Mouse (Mus musculus) liver, embryonic 15.5 days (tissue): Measurements from ENCODE around the gene 4930447C04Rik. TPM values are rescaled to one million over a fixed set of nuclear protein-coding genes. Genes with fewer than 3 reads are reported as not detected.

Experiments
- ATAC-seq: fragments of 200-750 bp; cut with Nextera tagmentation; 2 replicates; pipeline ENCODE4 v1.8.0; 2017; ENCODE audit warnings: moderate number of reproducible peaks, mild to moderate bottlenecking, moderate library complexity; ENCODE audit not compliant: insufficient read depth
- H3K27ac ChIP-seq: fragments of 300-500 bp; sonication (generic); replicated peaks from 2 replicates; pipeline ENCODE4 v1.5.1; 2015; ENCODE audit warnings: mild to moderate bottlenecking, inconsistent platforms
- H3K27me3 ChIP-seq: fragments of 300-500 bp; sonication (generic); 2 replicates; pipeline ENCODE4 v1.6.1; 2015; ENCODE audit warnings: mild to moderate bottlenecking, inconsistent platforms
- H3K36me3 ChIP-seq: fragments of 300-500 bp; sonication (generic); replicated peaks from 2 replicates; pipeline ENCODE4 v1.6.1; 2015; ENCODE audit warnings: moderate library complexity, mild to moderate bottlenecking, inconsistent platforms
- H3K4me1 ChIP-seq: fragments of 300-500 bp; sonication (generic); replicated peaks from 2 replicates; pipeline ENCODE4 v1.6.1; 2015; ENCODE audit warnings: inconsistent platforms
- H3K4me2 ChIP-seq: fragments of 300-500 bp; sonication (generic); 2 replicates; pipeline ENCODE4 v1.6.1; 2015; ENCODE audit warnings: moderate library complexity, mild to moderate bottlenecking, inconsistent platforms
- H3K4me3 ChIP-seq: fragments of 300-500 bp; sonication (generic); replicated peaks from 2 replicates; pipeline ENCODE4 v1.5.1; 2015; ENCODE audit warnings: mild to moderate bottlenecking, inconsistent platforms
- H3K9ac ChIP-seq: fragments of 300-500 bp; sonication (generic); 2 replicates; pipeline ENCODE4 v1.6.1; 2015; ENCODE audit warnings: moderate library complexity, mild to moderate bottlenecking, inconsistent platforms
- H3K9me3 ChIP-seq: fragments of 300-500 bp; sonication (generic); replicated peaks from 2 replicates; pipeline ENCODE4 v1.6.1; 2016; ENCODE audit warnings: inconsistent platforms
- WGBS: fragments of 180-500 bp; shearing (Covaris S2); methylation state at CpG from one replicate; pipeline ENCODE4 v1.1.7; 2015; ENCODE audit warnings: mixed read lengths; ENCODE audit not compliant: insufficient replicate concordance; 5-methylcytosine and 5-hydroxymethylcytosine counted together
- polyA plus RNA-seq: library from polyadenylated mRNA; unstranded; fragments of >200 nt; fragmentation: Nextera tagmentation; extraction: Ambion mirVana; gene quantifications from 2 replicates; pipeline ENCODE4 v1.2.1, GENCODE M21; 2015

4930447C04Rik gene
- 0.24 and 0.35 TPM in 2 replicates for polyA plus RNA-seq

DNA sequence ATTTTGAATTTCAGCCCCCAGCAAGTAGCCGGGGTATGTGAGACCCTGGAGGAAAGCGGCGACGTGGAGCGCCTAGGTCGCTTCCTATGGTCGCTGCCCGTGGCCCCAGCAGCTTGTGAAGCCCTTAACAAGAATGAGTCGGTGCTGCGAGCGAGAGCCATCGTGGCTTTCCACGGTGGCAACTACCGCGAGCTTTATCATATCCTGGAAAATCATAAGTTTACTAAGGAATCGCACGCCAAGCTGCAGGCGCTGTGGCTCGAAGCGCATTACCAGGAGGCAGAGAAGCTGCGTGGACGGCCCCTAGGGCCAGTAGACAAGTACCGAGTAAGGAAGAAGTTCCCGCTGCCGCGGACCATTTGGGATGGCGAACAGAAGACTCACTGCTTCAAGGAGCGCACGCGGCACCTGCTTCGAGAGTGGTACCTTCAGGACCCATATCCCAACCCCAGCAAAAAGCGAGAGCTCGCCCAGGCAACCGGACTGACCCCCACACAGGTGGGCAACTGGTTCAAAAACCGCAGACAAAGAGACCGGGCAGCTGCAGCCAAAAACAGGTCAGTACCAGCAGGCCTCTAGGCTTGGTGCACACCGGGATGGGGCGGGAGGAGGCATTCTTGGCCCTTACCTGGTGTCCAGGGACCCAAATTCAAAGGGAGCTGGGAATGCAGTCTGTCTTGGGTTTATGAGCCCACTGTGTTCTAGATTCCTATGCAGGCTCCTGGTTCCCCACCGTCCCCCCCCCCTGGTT lies at the start of gene 4930447C04Rik:
TSS of gene 4930447C04Rik (minus strand) at position 704 of the 751 bp plus-strand sequence.
- Histone ChIP-seq H3K36me3 (no peaks in the 10 kb centered on the region), H3K4me3 (no peak within 1 kb of the TSS), H3K27me3 (peaks cover 97% of the 10 kb centered on the region), H3K4me2 (no peak within 1 kb of the TSS), H3K27ac (no peak within 1 kb of the TSS), H3K9me3 (no peaks in the 10 kb centered on the region), H3K9ac (no peak within 1 kb of the TSS), H3K4me1 (no peaks in the 10 kb centered on the region)
- WGBS: 2% methylated on average over 39 of the region's 39 CpGs
- ATAC-seq: no peak

DNA sequence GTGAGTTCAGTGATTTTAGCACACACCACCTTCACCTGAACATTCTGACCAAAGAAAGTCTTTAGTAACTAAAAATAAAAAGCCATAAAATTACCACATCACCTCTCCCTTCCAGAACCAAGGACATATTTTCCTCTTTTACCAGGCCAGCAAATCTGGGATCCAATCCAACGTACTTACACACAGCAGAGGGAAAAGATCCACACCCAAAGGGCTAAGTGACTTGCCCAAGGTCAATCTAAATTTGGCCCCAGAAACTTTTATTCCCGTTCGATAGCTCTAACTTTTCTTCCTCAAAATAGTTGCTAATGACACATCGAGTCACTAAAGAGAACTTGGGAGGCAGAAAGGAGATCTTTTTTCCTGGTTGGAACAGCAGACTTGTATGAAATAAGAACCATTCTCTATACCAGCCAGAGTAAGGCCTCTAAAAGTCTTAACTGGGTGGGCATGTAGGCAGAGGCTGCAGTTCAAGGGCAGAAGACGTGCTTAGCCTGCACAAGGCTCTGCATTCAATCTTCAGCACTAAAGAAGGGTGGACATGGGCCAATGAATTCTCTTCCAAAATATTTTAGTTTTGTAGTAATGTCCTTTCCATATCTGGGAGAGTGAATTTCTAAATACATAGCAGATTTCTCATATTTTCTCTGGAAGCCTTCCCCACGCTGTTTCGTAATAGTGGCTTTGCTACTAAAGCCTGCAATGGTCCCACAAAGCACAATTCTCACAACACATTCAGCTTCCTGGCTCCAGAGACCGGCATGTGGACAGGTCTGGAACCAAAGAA lies 42.7 kb upstream of the 4930447C04Rik start:
- Histone ChIP-seq H3K4me2 (no peak overlapping the region), H3K27me3 (0 out of 2 replicates have a peak, but pooled peaks cover 7% of the 10 kb centered on the region), H3K4me3 (no peak overlapping the region), H3K4me1 (no peaks in the 10 kb centered on the region), H3K9ac (no peak overlapping the region), H3K9me3 (no peaks in the 10 kb centered on the region), H3K36me3 (no peaks in the 10 kb centered on the region), H3K27ac (no peak overlapping the region)
- 62% methylated on average over 8 of the region's 8 CpGs for WGBS
- no peak for ATAC-seq

- no peak overlapping the region for H3K4me2 ChIP-seq
- no peak overlapping the region for H3K27ac ChIP-seq
- no peak overlapping the region for H3K9ac ChIP-seq
- no peaks in the 10 kb centered on the region for H3K36me3 ChIP-seq
- no peak overlapping the region for H3K4me3 ChIP-seq
- H3K4me1 ChIP-seq: no peaks in the 10 kb centered on the region
- H3K27me3 ChIP-seq: 0 out of 2 replicates have a peak, but pooled peaks cover 7% of the 10 kb centered on the region
- ATAC-seq: no peak
- H3K9me3 ChIP-seq: no peaks in the 10 kb centered on the region
- 64% methylated on average over 10 of the region's 10 CpGs for WGBS
These were observed 42.0 kb upstream of the 4930447C04Rik start for GRCm38 (mm10) chr12:72982616-72983015.

DNA sequence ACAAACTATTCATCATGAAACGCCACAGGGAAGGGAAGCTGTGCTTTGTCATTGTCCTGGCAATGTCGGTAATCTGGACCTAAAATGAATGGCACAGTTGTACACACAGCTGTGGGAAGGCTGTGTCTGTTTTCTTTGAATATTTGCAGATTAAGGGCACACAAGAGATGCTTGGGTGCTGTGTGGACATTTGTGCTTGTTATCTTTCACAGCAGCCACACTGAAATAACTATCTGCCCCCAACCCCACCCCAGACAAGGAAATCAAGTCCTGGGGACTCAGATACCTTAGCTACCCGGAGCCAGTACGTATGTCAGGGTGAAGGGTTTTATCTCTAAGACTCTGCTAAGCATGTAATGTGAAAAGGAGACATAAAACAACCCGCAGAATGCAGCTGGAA lies 38.7 kb upstream of the 4930447C04Rik start:
- Histone ChIP-seq H3K4me2 (no peak overlapping the region), H3K9me3 (no peaks in the 10 kb centered on the region), H3K27ac (no peak overlapping the region), H3K4me1 (no peaks in the 10 kb centered on the region), H3K4me3 (no peak overlapping the region), H3K36me3 (no peaks in the 10 kb centered on the region), H3K27me3 (0 out of 2 replicates have a peak, but pooled peaks cover 7% of the 10 kb centered on the region), H3K9ac (no peak overlapping the region)
- WGBS: 18% methylated on average over 5 of the region's 5 CpGs
- ATAC-seq: peak; percentile 40; the same call in 1 of the 2 replicates

GRCm38 (mm10) chr12:72977851-72978250 lies 37.3 kb upstream of the 4930447C04Rik start:
- no peak overlapping the region for H3K4me2 ChIP-seq
- no peaks in the 10 kb centered on the region for H3K4me1 ChIP-seq
- no peak overlapping the region for H3K4me3 ChIP-seq
- H3K9me3 ChIP-seq: no peaks in the 10 kb centered on the region
- H3K27ac ChIP-seq: no peak overlapping the region
- H3K36me3 ChIP-seq: no peaks in the 10 kb centered on the region
- no peak overlapping the region for H3K9ac ChIP-seq
- 0 out of 2 replicates have a peak, but pooled peaks cover 7% of the 10 kb centered on the region for H3K27me3 ChIP-seq
- WGBS: 62% methylated on average over 3 of the region's 3 CpGs
- no peak for ATAC-seq

- Histone ChIP-seq H3K9ac (no peak overlapping the region), H3K27me3 (no peaks in the 10 kb centered on the region), H3K4me2 (peak overlapping the region; percentile 49), H3K36me3 (no peaks in the 10 kb centered on the region), H3K4me3 (no peak overlapping the region; the same call in 1 of the 2 replicates), H3K9me3 (no peaks in the 10 kb centered on the region), H3K4me1 (no peaks in the 10 kb centered on the region), H3K27ac (no peak overlapping the region)
- no peak for ATAC-seq
- WGBS: 2% methylated on average over 12 of the region's 12 CpGs
These were observed 36.1 kb upstream of the 4930447C04Rik start for GRCm38 (mm10) chr12:72976718-72977117.

DNA sequence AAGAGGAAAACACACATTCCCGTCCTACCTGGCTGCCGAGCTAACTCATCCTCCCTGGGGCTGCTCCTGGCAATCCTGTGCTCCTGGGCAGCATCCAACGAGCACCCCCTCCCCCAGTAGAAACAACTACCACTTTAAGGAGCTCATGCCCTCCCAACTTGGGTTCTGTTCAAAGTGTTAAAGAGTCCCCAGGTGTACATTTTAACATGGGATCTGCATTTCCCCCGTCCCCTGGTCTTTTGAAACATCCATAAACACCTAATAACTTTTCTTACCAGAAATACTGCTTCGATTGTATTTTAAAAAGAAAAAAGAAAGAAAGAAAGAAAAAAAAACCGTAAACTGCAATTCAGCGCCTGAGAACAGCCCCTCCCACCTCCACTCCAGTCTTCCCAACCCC lies 35.6 kb upstream of the 4930447C04Rik start:
- no peak for ATAC-seq
- no peaks in the 10 kb centered on the region for H3K27me3 ChIP-seq
- no peaks in the 10 kb centered on the region for H3K4me1 ChIP-seq
- H3K4me2 ChIP-seq: peak overlapping the region; percentile 49
- 6% methylated on average over 7 of the region's 7 CpGs for WGBS
- H3K36me3 ChIP-seq: no peaks in the 10 kb centered on the region
- no peak overlapping the region; the same call in 1 of the 2 replicates for H3K4me3 ChIP-seq
- no peaks in the 10 kb centered on the region for H3K9me3 ChIP-seq
- no peak overlapping the region for H3K27ac ChIP-seq
- H3K9ac ChIP-seq: no peak overlapping the region

DNA sequence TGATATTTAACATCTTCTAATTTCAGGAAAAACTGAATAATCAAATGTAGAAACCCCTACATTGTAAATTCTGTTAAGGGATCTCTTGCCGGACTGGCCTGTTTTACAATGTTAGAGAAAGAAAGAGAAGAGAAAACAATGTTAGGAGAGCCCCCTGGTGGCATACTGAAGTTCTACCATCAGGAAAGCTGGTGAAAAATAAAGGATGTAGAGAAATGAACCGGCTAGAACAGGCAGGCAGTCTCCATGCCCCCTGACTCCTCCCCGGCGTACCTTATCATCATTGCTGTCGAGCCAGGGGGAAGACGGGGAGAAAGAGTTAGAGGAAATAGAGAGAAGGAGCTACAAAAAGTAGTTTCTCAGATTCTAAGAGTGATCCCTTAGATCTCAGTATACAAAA lies 32.6 kb upstream of the 4930447C04Rik start:
- no peak overlapping the region for H3K9ac ChIP-seq
- no peak for ATAC-seq
- no peak overlapping the region for H3K27ac ChIP-seq
- H3K9me3 ChIP-seq: no peaks in the 10 kb centered on the region
- H3K36me3 ChIP-seq: no peaks in the 10 kb centered on the region
- H3K4me1 ChIP-seq: no peaks in the 10 kb centered on the region
- WGBS: 4% methylated on average over 6 of the region's 6 CpGs
- H3K27me3 ChIP-seq: no peaks in the 10 kb centered on the region; the same call in 1 of the 2 replicates
- no peak overlapping the region for H3K4me2 ChIP-seq
- H3K4me3 ChIP-seq: no peak overlapping the region

DNA sequence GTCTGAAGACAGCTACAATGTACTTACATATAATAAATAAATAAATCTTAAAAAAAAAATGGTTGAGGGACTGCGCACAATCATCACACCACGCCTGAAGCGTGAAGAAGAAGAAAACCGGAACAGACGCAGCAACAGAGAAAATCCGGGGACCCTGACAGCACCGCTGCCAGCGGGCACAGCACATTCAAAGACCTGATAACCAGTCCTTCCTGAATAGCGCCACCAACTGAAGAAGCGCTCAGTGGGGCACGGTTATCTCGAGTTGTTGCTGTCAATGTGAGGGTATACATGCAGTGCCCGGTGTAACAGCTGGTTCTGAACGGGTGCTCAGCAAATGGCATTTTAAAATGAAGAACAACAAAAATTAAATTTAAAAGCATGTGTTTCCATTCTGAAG lies 30.0 kb upstream of the 4930447C04Rik start:
- H3K9ac ChIP-seq: no peak overlapping the region
- no peak overlapping the region for H3K4me3 ChIP-seq
- 38% methylated on average over 14 of the region's 14 CpGs for WGBS
- no peaks in the 10 kb centered on the region; the same call in 1 of the 2 replicates for H3K27me3 ChIP-seq
- H3K36me3 ChIP-seq: no peaks in the 10 kb centered on the region
- H3K4me2 ChIP-seq: no peak overlapping the region
- H3K9me3 ChIP-seq: no peaks in the 10 kb centered on the region
- H3K4me1 ChIP-seq: no peaks in the 10 kb centered on the region
- no peak overlapping the region for H3K27ac ChIP-seq
- no peak for ATAC-seq

DNA sequence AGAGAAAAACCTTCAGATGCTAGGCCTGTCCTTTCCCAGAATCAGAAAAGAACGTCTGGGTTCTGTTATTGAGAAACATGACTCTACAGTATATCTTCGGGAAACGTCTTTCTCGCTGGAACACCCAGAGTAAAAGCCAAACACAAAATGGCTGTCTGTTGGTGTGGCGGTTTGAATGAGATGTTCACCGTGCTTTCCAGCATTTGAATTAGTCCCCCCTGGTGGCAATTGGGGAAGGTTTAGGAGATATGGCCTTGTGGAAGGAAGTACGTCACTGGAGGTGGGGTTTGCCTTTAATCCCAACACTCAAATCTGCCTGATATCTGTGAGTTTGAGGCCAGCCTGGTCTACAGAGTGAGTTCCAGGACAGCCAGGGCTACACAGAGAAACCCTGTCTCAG lies 27.0 kb upstream of the 4930447C04Rik start:
- ATAC-seq: no peak
- Histone ChIP-seq H3K36me3 (no peaks in the 10 kb centered on the region), H3K4me3 (no peak overlapping the region), H3K9me3 (no peaks in the 10 kb centered on the region), H3K27me3 (no peaks in the 10 kb centered on the region; the same call in 1 of the 2 replicates), H3K27ac (no peak overlapping the region), H3K4me1 (no peaks in the 10 kb centered on the region), H3K9ac (no peak overlapping the region), H3K4me2 (no peak overlapping the region)
- 66% methylated on average over 7 of the region's 7 CpGs for WGBS

DNA sequence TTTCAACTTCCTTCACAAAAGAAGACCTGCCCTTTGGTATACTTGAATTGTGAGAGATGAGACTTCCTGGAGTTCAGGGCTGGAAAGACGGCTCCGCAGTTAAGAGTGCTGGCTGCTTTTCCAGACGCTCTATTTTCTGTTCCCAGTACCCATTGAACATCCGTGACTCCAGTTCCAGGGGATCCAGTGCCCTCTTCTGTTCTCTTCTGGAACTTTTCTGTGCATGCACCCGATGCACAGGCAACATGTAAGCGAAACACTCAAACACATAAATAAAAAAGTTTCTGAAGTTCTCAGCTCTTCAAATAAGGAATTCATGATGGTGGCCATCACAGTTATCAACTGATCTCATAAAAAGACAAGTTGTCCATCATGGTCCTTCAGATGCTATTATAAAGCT lies 22.2 kb upstream of the 4930447C04Rik start:
- Histone ChIP-seq H3K36me3 (no peaks in the 10 kb centered on the region), H3K27me3 (no peaks in the 10 kb centered on the region), H3K4me2 (no peak overlapping the region), H3K27ac (no peak overlapping the region), H3K4me1 (no peaks in the 10 kb centered on the region), H3K9me3 (no peaks in the 10 kb centered on the region), H3K4me3 (no peak overlapping the region), H3K9ac (no peak overlapping the region)
- ATAC-seq: no peak
- WGBS: 64% methylated on average over 6 of the region's 6 CpGs
